Comparison of ENCODE assay signal across 8 mouse cellular contexts in genomic region chr15:89475293-89475600, GRCm38 (mm10). TPM values are rescaled to one million over a fixed set of nuclear protein-coding genes. Genes with fewer than 3 reads are reported as not detected.
DNase-seq lines count a peak whose midpoint lies in the region; ATAC-seq and TF ChIP-seq lines count a peak whose summit lies in the region.

No protein-coding gene starts in this region.

- no peaks in the 10 kb centered on the region for H3K27me3 ChIP-seq in embryonic facial prominence, embryonic 15.5 days
- no peaks in the 10 kb centered on the region for H3K27me3 ChIP-seq in limb, embryonic 10.5 days (ENCODE audit: low read depth, poor library complexity, severe bottlenecking)
- H3K27me3 ChIP-seq in neural tube, embryonic 14.5 days (ENCODE audit: control insufficient read depth, insufficient read depth, low read length) = no peaks in the 10 kb centered on the region

- 86% methylated on average over 7 of the region's 7 CpGs for WGBS in embryonic facial prominence, embryonic 15.5 days
- 86% methylated on average over 7 of the region's 7 CpGs for WGBS in limb, embryonic 10.5 days
- 84% methylated on average over 7 of the region's 7 CpGs for WGBS in neural tube, embryonic 14.5 days

- peak overlapping the region; percentile 98; the same call in 1 of the 2 replicates for H3K27ac ChIP-seq in layer of hippocampus, adult 2 months
- H3K27ac ChIP-seq in embryonic facial prominence, embryonic 15.5 days (replicated peaks) = no peak overlapping the region
- no peak overlapping the region for H3K27ac ChIP-seq in limb, embryonic 10.5 days
- H3K27ac ChIP-seq in neural tube, embryonic 14.5 days (ENCODE audit: low read depth, low read length) = no peak overlapping the region

- 0 out of 2 replicates have a peak overlapping the region, but pooled peaks have one; percentile 47 for H3K9ac ChIP-seq in embryonic facial prominence, embryonic 15.5 days
- peak overlapping the region; percentile 64 for H3K9ac ChIP-seq in neural tube, embryonic 14.5 days (replicated peaks; ENCODE audit: low read depth, low read length)

- peak overlapping the region; percentile 64 for H3K4me2 ChIP-seq in embryonic facial prominence, embryonic 15.5 days (replicated peaks)
- peak overlapping the region; percentile 95 for H3K4me2 ChIP-seq in neural tube, embryonic 14.5 days (ENCODE audit: low read depth, low read length)

- no peak for TF ChIP-seq CTCF in layer of hippocampus, adult 2 months (conservative IDR thresholded peaks at IDR 0.05)

- no peak for ATAC-seq in embryonic facial prominence, embryonic 15.5 days (ENCODE audit: insufficient number of reproducible peaks, low FRiP score, low TSS enrichment, low read depth)
- no peak for ATAC-seq in neural tube, embryonic 14.5 days (ENCODE audit: low read depth)

- peak overlapping the region; percentile 57 for H3K4me3 ChIP-seq in layer of hippocampus, adult 2 months
- H3K4me3 ChIP-seq in embryonic facial prominence, embryonic 15.5 days (replicated peaks) = peak overlapping the region; percentile 65
- peak overlapping the region; percentile 59 for H3K4me3 ChIP-seq in limb, embryonic 10.5 days
- H3K4me3 ChIP-seq in neural tube, embryonic 14.5 days (ENCODE audit: low read depth, low read length) = peak overlapping the region; percentile 57

- no peaks in the 10 kb centered on the region for H3K9me3 ChIP-seq in embryonic facial prominence, embryonic 15.5 days (replicated peaks)
- no peaks in the 10 kb centered on the region for H3K9me3 ChIP-seq in limb, embryonic 10.5 days (replicated peaks)
- no peaks in the 10 kb centered on the region for H3K9me3 ChIP-seq in neural tube, embryonic 14.5 days (ENCODE audit: control insufficient read depth, low read length)

- no peak for DNase-seq in layer of hippocampus, adult 2 months (ENCODE audit: low spot score in 2 of 2)
- DNase-seq in layer of hippocampus, postnatal 36 days = no peak
- DNase-seq in limb, embryonic 10.5 days (ENCODE audit: low spot score) = no peak
- no peak for DNase-seq in spleen, adult 12 weeks (ENCODE audit: low spot score)
- DNase-seq in adrenal gland, adult 8-10 months = no peak
- DNase-seq in cerebellum, adult 18-20 months = no peak

- H3K4me1 ChIP-seq in embryonic facial prominence, embryonic 15.5 days = peaks cover 13% of the 10 kb centered on the region
- peaks cover 15% of the 10 kb centered on the region for H3K4me1 ChIP-seq in limb, embryonic 10.5 days
- H3K4me1 ChIP-seq in neural tube, embryonic 14.5 days (ENCODE audit: control insufficient read depth, insufficient read depth, low read length) = peaks cover 5% of the 10 kb centered on the region; the same call in 1 of the 2 replicates

- H3K36me3 ChIP-seq in embryonic facial prominence, embryonic 15.5 days = no peaks in the 10 kb centered on the region
- 0 out of 2 replicates have a peak, but pooled peaks cover 3% of the 10 kb centered on the region for H3K36me3 ChIP-seq in limb, embryonic 10.5 days
- no peaks in the 10 kb centered on the region for H3K36me3 ChIP-seq in neural tube, embryonic 14.5 days (ENCODE audit: control insufficient read depth, insufficient read depth, low read length)

RNA-seq across cellular contexts. Expression of gene Arsa, which starts 2.0 kb away (rescaled TPM):
- 10 to 100 TPM; 29.2 to 31.4 TPM for total RNA-seq in layer of hippocampus, adult 2 months (2021)
- total RNA-seq in layer of hippocampus, postnatal 36 days (2021) = 10 to 100 TPM; 28.6 to 30.6 TPM
- polyA plus RNA-seq in embryonic facial prominence, embryonic 15.5 days (2015; fragmentation: Nextera tagmentation; extraction: Ambion mirVana) = 27.8 and 30.1 TPM in 2 replicates
- polyA plus RNA-seq in limb, embryonic 10.5 days (2016; fragmentation: Nextera tagmentation; extraction: Ambion mirVana) = 9.6 and 11.2 TPM in 2 replicates
- 17.3 and 18.9 TPM in 2 replicates for polyA plus RNA-seq in neural tube, embryonic 14.5 days (2014; fragmentation: Nextera tagmentation; extraction: Ambion mirVana)
- 10 to 100 TPM; 16.9 to 32.5 (median 21.6) TPM for total RNA-seq in adrenal gland, adult 8-10 months (2022)

RNA-seq across cellular contexts. Expression of gene Mapk8ip2, which starts 21.5 kb away (rescaled TPM):
- 100 to 1,000 TPM; 254 to 279 TPM for total RNA-seq in layer of hippocampus, adult 2 months (2021)
- total RNA-seq in layer of hippocampus, postnatal 36 days (2021) = 100 to 1,000 TPM; 248 to 284 TPM
- polyA plus RNA-seq in embryonic facial prominence, embryonic 15.5 days (2015; fragmentation: Nextera tagmentation; extraction: Ambion mirVana) = 3.4 and 4.9 TPM in 2 replicates
- 1.6 and 2.5 TPM in 2 replicates for polyA plus RNA-seq in limb, embryonic 10.5 days (2016; fragmentation: Nextera tagmentation; extraction: Ambion mirVana)
- polyA plus RNA-seq in neural tube, embryonic 14.5 days (2014; fragmentation: Nextera tagmentation; extraction: Ambion mirVana) = 64.5 and 73.1 TPM in 2 replicates
- 10 to 100 TPM; 14.3 to 19.0 (median 15.0) TPM for total RNA-seq in adrenal gland, adult 8-10 months (2022)

RNA-seq across cellular contexts. Expression of gene Shank3, which starts 24.2 kb away (rescaled TPM):
- total RNA-seq in layer of hippocampus, adult 2 months (2021) = 100 to 1,000 TPM; 243 to 251 TPM
- 100 to 1,000 TPM; 244 to 255 TPM for total RNA-seq in layer of hippocampus, postnatal 36 days (2021)
- polyA plus RNA-seq in embryonic facial prominence, embryonic 15.5 days (2015; fragmentation: Nextera tagmentation; extraction: Ambion mirVana) = 2.3 and 3.0 TPM in 2 replicates
- polyA plus RNA-seq in limb, embryonic 10.5 days (2016; fragmentation: Nextera tagmentation; extraction: Ambion mirVana) = 2.1 and 2.8 TPM in 2 replicates
- polyA plus RNA-seq in neural tube, embryonic 14.5 days (2014; fragmentation: Nextera tagmentation; extraction: Ambion mirVana) = 7.4 and 10.1 TPM in 2 replicates
- 10 to 100 TPM; 29.1 to 61.2 (median 42.8) TPM for total RNA-seq in adrenal gland, adult 8-10 months (2022)

RNA-seq across cellular contexts. Expression of gene Chkb, which starts 45.5 kb away (rescaled TPM):
- 10 to 100 TPM; 38.9 to 48.2 TPM for total RNA-seq in layer of hippocampus, adult 2 months (2021)
- total RNA-seq in layer of hippocampus, postnatal 36 days (2021) = 10 to 100 TPM; 37.5 to 43.0 TPM
- polyA plus RNA-seq in embryonic facial prominence, embryonic 15.5 days (2015; fragmentation: Nextera tagmentation; extraction: Ambion mirVana) = 56.4 and 59.6 TPM in 2 replicates
- polyA plus RNA-seq in limb, embryonic 10.5 days (2016; fragmentation: Nextera tagmentation; extraction: Ambion mirVana) = 38.6 and 41.9 TPM in 2 replicates
- polyA plus RNA-seq in neural tube, embryonic 14.5 days (2014; fragmentation: Nextera tagmentation; extraction: Ambion mirVana) = 76.5 and 80.9 TPM in 2 replicates
- total RNA-seq in adrenal gland, adult 8-10 months (2022) = 10 to 100 TPM; 47.0 to 76.2 (median 66.7) TPM

RNA-seq across cellular contexts. Expression of gene Gm44502, which starts 45.8 kb away (rescaled TPM):
- total RNA-seq in layer of hippocampus, adult 2 months (2021) = under 1 TPM in 1 of 2 experiments, not detected in 1; 0.66 TPM
- under 1 TPM in 1 of 2 experiments, not detected in 1; 0.30 TPM for total RNA-seq in layer of hippocampus, postnatal 36 days (2021)
- not detected in 2 replicates for polyA plus RNA-seq in embryonic facial prominence, embryonic 15.5 days (2015; fragmentation: Nextera tagmentation; extraction: Ambion mirVana)
- not detected in 2 replicates for polyA plus RNA-seq in limb, embryonic 10.5 days (2016; fragmentation: Nextera tagmentation; extraction: Ambion mirVana)
- 0.20 TPM in 1 of 2 replicates, not detected in the other for polyA plus RNA-seq in neural tube, embryonic 14.5 days (2014; fragmentation: Nextera tagmentation; extraction: Ambion mirVana)
- total RNA-seq in adrenal gland, adult 8-10 months (2022) = 1 to 10 TPM in 2 of 4 experiments, not detected in 2; 1.2 to 1.5 TPM

Comparison
In these comparisons a context has a peak if more than half of its experiments do, and no peak if none do; other contexts are left out.
1. RNA of gene Mapk8ip2, which starts 21.5 kb away (total RNA-seq): 248 to 284 TPM in layer of hippocampus, postnatal 36 days and 254 to 279 TPM in layer of hippocampus, adult 2 months; 14.3 to 19.0 TPM in adrenal gland, adult 8-10 months; every median in the first group is over 10 times any median in the second.
2. Peak in every context shown above with its lines, with median percentiles within 50 percentile points of each other: H3K4me3 ChIP-seq.